Mouse (Mus musculus) lung, postnatal 0 days (tissue): ENCODE measurements around the gene Smyd2.

Experiments
- CTCF ChIP-seq: IDR thresholded peaks from 2 replicates; pipeline ENCODE4 v1.5.1; 2016; ENCODE audit warnings: antibody characterized with exemption, mild to moderate bottlenecking
- EP300 ChIP-seq: IDR thresholded peaks from 2 replicates; pipeline ENCODE4 v1.6.1; 2016; ENCODE audit warnings: antibody characterized with exemption, mild to moderate bottlenecking, control low read depth

DNA sequence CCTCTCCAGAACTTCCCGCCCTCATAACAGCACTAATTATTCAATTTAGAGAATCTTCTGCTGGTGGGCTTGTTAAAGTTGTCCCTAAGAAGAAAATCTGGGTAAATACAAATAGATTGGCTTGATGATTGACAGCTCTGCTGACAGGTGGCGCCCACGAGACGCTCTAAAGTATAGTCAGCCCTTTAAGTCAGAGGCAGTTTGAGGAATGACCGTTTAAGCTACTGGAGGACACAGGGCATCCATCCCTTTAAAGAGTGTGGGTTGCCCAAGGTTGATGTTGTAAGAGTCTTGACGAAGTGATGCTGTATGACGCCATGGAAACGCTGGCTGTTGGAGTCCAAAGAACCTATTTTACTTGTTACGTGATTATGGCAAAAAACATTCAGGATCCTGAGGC, 57.9 kb downstream of the Smyd2 start:
- TF ChIP-seq CTCF (no peak; the same call in 1 of the 2 replicates), EP300 (no peak)
